8 mouse cellular contexts compared by ENCODE assay signal in genomic region chr15:78835200-78836085, GRCm38 (mm10). TPM values are rescaled to one million over a fixed set of nuclear protein-coding genes. Genes with fewer than 3 reads are reported as not detected.
DNase-seq lines count a peak whose midpoint lies in the region; ATAC-seq lines count a peak whose summit lies in the region.

No protein-coding gene starts in this region.

- no peaks in the 10 kb centered on the region for H3K27me3 ChIP-seq in embryonic facial prominence, embryonic 15.5 days
- 0 out of 2 replicates have a peak, but pooled peaks cover 2% of the 10 kb centered on the region for H3K27me3 ChIP-seq in limb, embryonic 12.5 days
- H3K27me3 ChIP-seq in midbrain, embryonic 11.5 days (ENCODE audit: control insufficient read depth, insufficient read depth, low read length): peaks cover 3% of the 10 kb centered on the region; the same call in 1 of the 2 replicates

- 14% methylated on average over 12 of the region's 12 CpGs for WGBS in embryonic facial prominence, embryonic 15.5 days
- 14% methylated on average over 11 of the region's 12 CpGs for WGBS in limb, embryonic 12.5 days
- WGBS in midbrain, embryonic 11.5 days: 12% methylated on average over 12 of the region's 12 CpGs

- peak; percentile 95 for ATAC-seq in activated CD4-positive, CD25-positive, alpha-beta regulatory T cell, adult 4 months
- ATAC-seq in embryonic facial prominence, embryonic 15.5 days (ENCODE audit: insufficient number of reproducible peaks, low FRiP score, low TSS enrichment, low read depth): no peak
- ATAC-seq in hematopoietic stem cell, adult 5-6 weeks (replicated peaks in 1 of 2; ENCODE audit: insufficient read depth in 1 of 2, low FRiP score in 2 of 2, low TSS enrichment in 1 of 2, low read depth in 1 of 2, poor library complexity in 2 of 2, severe bottlenecking in 2 of 2): peak; percentile 27 to 53; a peak in 1 of 4 replicates
- no peak for ATAC-seq in limb, embryonic 12.5 days (ENCODE audit: insufficient number of reproducible peaks, insufficient read depth, low FRiP score, low TSS enrichment, low read depth)
- ATAC-seq in midbrain, embryonic 11.5 days (ENCODE audit: low FRiP score): no peak

- H3K9me3 ChIP-seq in embryonic facial prominence, embryonic 15.5 days (replicated peaks): no peaks in the 10 kb centered on the region
- no peaks in the 10 kb centered on the region for H3K9me3 ChIP-seq in limb, embryonic 12.5 days
- no peaks in the 10 kb centered on the region for H3K9me3 ChIP-seq in midbrain, embryonic 11.5 days (ENCODE audit: control insufficient read depth, low read length)

- intact Hi-C loops in left cerebral cortex, postnatal 14 days (cut with DNase I): no loop called here

- peaks cover 76% of the 10 kb centered on the region for H3K4me1 ChIP-seq in embryonic facial prominence, embryonic 15.5 days
- H3K4me1 ChIP-seq in limb, embryonic 12.5 days (replicated peaks): peaks cover 71% of the 10 kb centered on the region
- H3K4me1 ChIP-seq in midbrain, embryonic 11.5 days (ENCODE audit: control insufficient read depth, insufficient read depth, low read length): peaks cover 36% of the 10 kb centered on the region

- 0 out of 2 replicates have a peak overlapping the region, but pooled peaks have one; percentile 5 for H3K9ac ChIP-seq in embryonic facial prominence, embryonic 15.5 days
- H3K9ac ChIP-seq in limb, embryonic 12.5 days (replicated peaks): no peak overlapping the region
- peak overlapping the region; percentile 20 for H3K9ac ChIP-seq in midbrain, embryonic 11.5 days (ENCODE audit: low read length)

- H3K4me3 ChIP-seq in embryonic facial prominence, embryonic 15.5 days (replicated peaks): no peak overlapping the region
- no peak overlapping the region for H3K4me3 ChIP-seq in limb, embryonic 12.5 days (replicated peaks)
- no peak overlapping the region for H3K4me3 ChIP-seq in midbrain, embryonic 11.5 days (ENCODE audit: low read depth, low read length)

- peak; percentile 65 for DNase-seq in 416B (ENCODE audit: low read depth)
- DNase-seq in midbrain, embryonic 11.5 days (ENCODE audit: low spot score, missing footprints): peak; percentile 91
- DNase-seq in frontal cortex, adult 2 months (ENCODE audit: extremely low spot score in 1 of 2, low spot score in 1 of 2): no peak
- no peak for DNase-seq in left cerebral cortex, postnatal 14 days (ENCODE audit: low spot score in 2 of 2)

- no peak overlapping the region for H3K4me2 ChIP-seq in embryonic facial prominence, embryonic 15.5 days (replicated peaks)
- no peak overlapping the region for H3K4me2 ChIP-seq in limb, embryonic 12.5 days
- H3K4me2 ChIP-seq in midbrain, embryonic 11.5 days: no peak overlapping the region

- H3K36me3 ChIP-seq in embryonic facial prominence, embryonic 15.5 days: no peaks in the 10 kb centered on the region
- no peaks in the 10 kb centered on the region for H3K36me3 ChIP-seq in limb, embryonic 12.5 days
- H3K36me3 ChIP-seq in midbrain, embryonic 11.5 days (ENCODE audit: control insufficient read depth, insufficient read depth, low read length): no peaks in the 10 kb centered on the region

- H3K27ac ChIP-seq in embryonic facial prominence, embryonic 15.5 days (replicated peaks): peak overlapping the region; percentile 85
- peak overlapping the region; percentile 83 for H3K27ac ChIP-seq in limb, embryonic 12.5 days
- peak overlapping the region; percentile 25; the same call in 1 of the 2 replicates for H3K27ac ChIP-seq in midbrain, embryonic 11.5 days (ENCODE audit: low read depth, low read length)

RNA-seq across cellular contexts. Expression of gene Cdc42ep1, which starts 7.0 kb away (rescaled TPM):
- not detected for polyA plus RNA-seq in activated CD4-positive, CD25-positive, alpha-beta regulatory T cell, adult 4 months (2017; shearing (Covaris generic))
- polyA plus RNA-seq in embryonic facial prominence, embryonic 15.5 days (2015; fragmentation: Nextera tagmentation; extraction: Ambion mirVana): 41.5 and 43.8 TPM in 2 replicates
- not detected in 2 replicates for total RNA-seq in hematopoietic stem cell, adult 5-6 weeks (2017)
- polyA plus RNA-seq in limb, embryonic 12.5 days (2016; fragmentation: Nextera tagmentation; extraction: Ambion mirVana): 14.3 and 15.8 TPM in 2 replicates
- 6.4 and 9.0 TPM in 2 replicates for polyA plus RNA-seq in midbrain, embryonic 11.5 days (2014; fragmentation: Nextera tagmentation; extraction: Ambion mirVana)
- 18.5 and 20.1 TPM in 2 replicates for polyA plus RNA-seq in frontal cortex, adult 2 months (2012; rRNA removed)
- 10 to 100 TPM in 1 of 2 experiments, 1 to 10 TPM in 1; 6.5 to 11.0 TPM for total RNA-seq in left cerebral cortex, postnatal 14 days (2021)

RNA-seq across cellular contexts. Expression of gene Lgals2, which starts 19.9 kb away (rescaled TPM):
- not detected for polyA plus RNA-seq in activated CD4-positive, CD25-positive, alpha-beta regulatory T cell, adult 4 months (2017; shearing (Covaris generic))
- 1.0 TPM in 2 replicates for polyA plus RNA-seq in embryonic facial prominence, embryonic 15.5 days (2015; fragmentation: Nextera tagmentation; extraction: Ambion mirVana)
- not detected in 2 replicates for total RNA-seq in hematopoietic stem cell, adult 5-6 weeks (2017)
- not detected in 2 replicates for polyA plus RNA-seq in limb, embryonic 12.5 days (2016; fragmentation: Nextera tagmentation; extraction: Ambion mirVana)
- polyA plus RNA-seq in midbrain, embryonic 11.5 days (2014; fragmentation: Nextera tagmentation; extraction: Ambion mirVana): not detected in 2 replicates
- 0.74 and 2.0 TPM in 2 replicates for polyA plus RNA-seq in frontal cortex, adult 2 months (2012; rRNA removed)
- not detected for total RNA-seq in left cerebral cortex, postnatal 14 days (2021)

RNA-seq across cellular contexts. Expression of gene Card10, which starts 32.6 kb away (rescaled TPM):
- polyA plus RNA-seq in activated CD4-positive, CD25-positive, alpha-beta regulatory T cell, adult 4 months (2017; shearing (Covaris generic)): not detected
- 4.3 TPM in 2 replicates for polyA plus RNA-seq in embryonic facial prominence, embryonic 15.5 days (2015; fragmentation: Nextera tagmentation; extraction: Ambion mirVana)
- total RNA-seq in hematopoietic stem cell, adult 5-6 weeks (2017): 0.13 TPM in 1 of 2 replicates, not detected in the other
- polyA plus RNA-seq in limb, embryonic 12.5 days (2016; fragmentation: Nextera tagmentation; extraction: Ambion mirVana): 3.3 and 4.2 TPM in 2 replicates
- 1.3 and 1.5 TPM in 2 replicates for polyA plus RNA-seq in midbrain, embryonic 11.5 days (2014; fragmentation: Nextera tagmentation; extraction: Ambion mirVana)
- 11.2 and 12.0 TPM in 2 replicates for polyA plus RNA-seq in frontal cortex, adult 2 months (2012; rRNA removed)
- total RNA-seq in left cerebral cortex, postnatal 14 days (2021): 1 to 10 TPM; 4.0 to 5.1 TPM

RNA-seq across cellular contexts. Expression of gene Gga1, which starts 41.5 kb away (rescaled TPM):
- 10 to 100 TPM; 13.8 to 18.1 TPM for polyA plus RNA-seq in activated CD4-positive, CD25-positive, alpha-beta regulatory T cell, adult 4 months (2017; shearing (Covaris generic))
- 56.0 and 62.0 TPM in 2 replicates for polyA plus RNA-seq in embryonic facial prominence, embryonic 15.5 days (2015; fragmentation: Nextera tagmentation; extraction: Ambion mirVana)
- total RNA-seq in hematopoietic stem cell, adult 5-6 weeks (2017): 11.9 and 12.3 TPM in 2 replicates
- polyA plus RNA-seq in limb, embryonic 12.5 days (2016; fragmentation: Nextera tagmentation; extraction: Ambion mirVana): 45.9 and 47.4 TPM in 2 replicates
- 20.5 and 25.7 TPM in 2 replicates for polyA plus RNA-seq in midbrain, embryonic 11.5 days (2014; fragmentation: Nextera tagmentation; extraction: Ambion mirVana)
- 69.5 and 70.8 TPM in 2 replicates for polyA plus RNA-seq in frontal cortex, adult 2 months (2012; rRNA removed)
- total RNA-seq in left cerebral cortex, postnatal 14 days (2021): 10 to 100 TPM; 53.7 to 56.3 TPM

Comparison
In these comparisons a context has a peak if more than half of its experiments do, and no peak if none do; other contexts are left out.
1. DNase-seq: peak in 416B (single experiment) and midbrain, embryonic 11.5 days (single experiment); none in frontal cortex, adult 2 months (0 of 2) and left cerebral cortex, postnatal 14 days (0 of 2).
2. ATAC-seq: peak in activated CD4-positive, CD25-positive, alpha-beta regulatory T cell, adult 4 months (single experiment) and hematopoietic stem cell, adult 5-6 weeks (2 of 2); none in embryonic facial prominence, embryonic 15.5 days (single experiment), limb, embryonic 12.5 days (single experiment) and midbrain, embryonic 11.5 days (single experiment).
3. H3K27ac ChIP-seq: peak in every context shown above with its lines; median percentile 85 in embryonic facial prominence, embryonic 15.5 days; 83 in limb, embryonic 12.5 days; 25 in midbrain, embryonic 11.5 days.